Mouse (Mus musculus) small intestine, adult 2 months (tissue): ENCODE data around the gene Oxt.

Experiments used
- CTCF ChIP-seq: fragments of 200-500 bp; IDR thresholded peaks from 2 replicates; pipeline ENCODE4 v1.5.1; 2012; ENCODE audit warnings: low read depth, mild to moderate bottlenecking, control low read depth, inconsistent platforms, low read length, moderate library complexity, mixed read lengths; ENCODE audit not compliant: insufficient replicate concordance, insufficient read length; ENCODE audit errors: extremely low read depth
- POLR2A ChIP-seq: fragments of 200-500 bp; IDR thresholded peaks from 2 replicates; pipeline ENCODE4 v1.6.1; 2012; ENCODE audit warnings: low read depth, mild to moderate bottlenecking, control low read depth, inconsistent platforms, low read length, moderate library complexity

- TF ChIP-seq POLR2A (no peak), CTCF (no peak)
These were observed 5.2 kb downstream of the Oxt start for GRCm38 (mm10) chr2:130581201-130581600.
